Mouse (Mus musculus) cerebellum, adult 2 months (tissue): ENCODE measurements around the gene Mmrn2. TPM values are rescaled to one million over a fixed set of nuclear protein-coding genes. Genes with fewer than 3 reads are reported as not detected.

Experiments used
- DNase-seq, 2 experiments: peaks; one replicate each; pipeline ENCODE4 v3.0.0; 2021
- H3K27ac ChIP-seq: fragments of 200-500 bp; 2 replicates; pipeline ENCODE4 v1.5.1; 2012; ENCODE audit warnings: low read length, control low read depth, inconsistent platforms; ENCODE audit not compliant: insufficient read depth
- H3K27me3 ChIP-seq: fragments of 200-500 bp; 2 replicates; pipeline ENCODE4 v1.6.1; 2012; ENCODE audit warnings: inconsistent platforms, mild to moderate bottlenecking, low read length, moderate library complexity; ENCODE audit not compliant: control insufficient read depth, insufficient read depth
- H3K4me1 ChIP-seq: fragments of 200-500 bp; 2 replicates; pipeline ENCODE4 v1.6.1; 2011; ENCODE audit warnings: low read length; ENCODE audit not compliant: control insufficient read depth, insufficient read depth
- H3K4me3 ChIP-seq: fragments of 200-500 bp; replicated peaks from 2 replicates; pipeline ENCODE3; 2011; ENCODE audit warnings: mild to moderate bottlenecking, low read depth, low read length, control low read depth; ENCODE audit not compliant: insufficient read depth
- CTCF ChIP-seq: fragments of 200-500 bp; IDR thresholded peaks from 2 replicates; pipeline ENCODE4 v1.5.1; 2011; ENCODE audit warnings: low read depth, mild to moderate bottlenecking, control low read depth, low read length, moderate library complexity, borderline replicate concordance; ENCODE audit not compliant: insufficient read depth
- POLR2A ChIP-seq: fragments of 200-500 bp; IDR thresholded peaks from 2 replicates; pipeline ENCODE4 v1.6.1; 2011; ENCODE audit warnings: low read length, control low read depth, borderline replicate concordance; ENCODE audit not compliant: insufficient read depth
- WGBS: fragments of 180-500 bp; shearing (Covaris S2); methylation state at CpG from one replicate; pipeline ENCODE4 v1.1.7; 2018; 5-methylcytosine and 5-hydroxymethylcytosine counted together
- polyA plus RNA-seq: library from polyadenylated mRNA; depleted of rRNA; stranded (reverse); fragments of >200 nt; gene quantifications from 2 replicates; pipeline ENCODE4 v1.2.3, GENCODE M21; 2012; rRNA removed

The Mmrn2 gene
- polyA plus RNA-seq = 2.4 and 3.6 TPM in 2 replicates

DNA sequence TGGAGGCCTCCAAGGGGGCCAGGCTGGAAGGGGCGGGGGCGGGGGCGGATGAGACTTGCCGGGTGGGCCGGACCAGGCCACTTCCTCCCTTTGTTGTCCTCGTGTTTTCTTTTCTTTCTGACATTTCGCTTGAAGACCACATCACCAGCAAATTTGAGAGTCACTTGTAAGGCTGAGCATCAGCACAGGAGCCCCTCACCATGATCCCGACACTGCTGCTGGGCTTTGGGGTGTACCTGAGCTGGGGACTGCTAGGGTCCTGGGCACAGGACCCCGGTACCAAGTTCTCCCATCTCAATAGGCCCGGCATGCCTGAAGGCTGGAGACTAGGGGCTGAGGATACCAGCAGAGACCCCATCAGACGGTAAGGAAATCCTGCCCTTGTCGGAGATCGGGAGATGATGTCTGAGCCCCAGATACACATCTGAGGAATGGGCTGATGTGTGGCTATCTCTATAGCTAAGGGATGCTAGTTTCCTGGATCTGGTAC is at the start of gene Mmrn2:
TSS of gene Mmrn2 (plus strand) at position 51 of the 490 bp plus-strand sequence.
- H3K27ac ChIP-seq = no peak within 1 kb of the TSS
- no peak within 1 kb of the TSS for H3K4me3 ChIP-seq
- H3K27me3 ChIP-seq = no peaks in the 10 kb centered on the region
- no peak for DNase-seq
- TF ChIP-seq POLR2A = no peak
- no peak for TF ChIP-seq CTCF
- WGBS = 87% methylated on average over 13 of the region's 13 CpGs
- H3K4me1 ChIP-seq = no peaks in the 10 kb centered on the region

DNA sequence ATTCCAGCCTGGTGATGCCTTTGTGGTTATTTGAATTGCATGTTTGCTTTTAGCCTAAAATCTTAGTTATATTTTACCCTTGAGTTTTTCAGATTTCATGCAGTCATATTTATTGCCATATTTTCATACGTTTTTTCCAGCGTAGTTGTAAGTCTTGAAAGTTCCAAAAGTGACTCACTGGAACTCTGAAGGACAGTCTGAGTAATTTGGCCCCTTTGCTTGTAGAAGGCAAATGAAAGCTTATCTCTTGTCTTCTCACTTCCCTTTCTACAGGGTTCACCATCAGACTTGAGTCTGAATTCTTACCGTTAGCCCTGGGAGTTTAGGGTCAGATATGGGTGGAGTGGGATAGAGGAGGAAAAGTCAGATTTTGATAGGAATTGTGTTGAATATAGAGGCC is 48.7 kb upstream of the Mmrn2 start:
- no peak overlapping the region for H3K27ac ChIP-seq
- DNase-seq = no peak
- 96% methylated on average over 3 of the region's 3 CpGs for WGBS
- H3K4me1 ChIP-seq = no peaks in the 10 kb centered on the region
- no peak for TF ChIP-seq CTCF
- no peak for TF ChIP-seq POLR2A
- no peaks in the 10 kb centered on the region for H3K27me3 ChIP-seq
- H3K4me3 ChIP-seq = no peak overlapping the region

DNA sequence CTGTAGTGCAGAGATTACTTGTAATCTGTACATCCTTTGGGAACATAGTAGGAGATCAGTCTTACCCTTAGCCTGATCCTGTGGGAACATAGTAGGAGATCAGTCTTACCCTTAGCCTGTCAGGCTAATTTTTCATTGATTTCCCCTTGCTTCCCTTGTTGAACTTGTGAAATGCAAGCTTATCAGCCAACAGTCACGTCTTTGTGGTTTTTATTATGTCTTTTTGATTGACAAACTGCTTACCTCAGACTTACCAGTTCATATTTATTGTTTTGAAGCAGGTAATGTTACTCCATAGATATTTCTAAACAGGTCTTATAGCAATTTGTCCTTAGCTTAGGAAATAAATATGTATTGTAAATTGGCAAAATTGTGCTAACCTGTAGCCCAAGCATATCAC is 47.6 kb upstream of the Mmrn2 start:
- DNase-seq = no peak

DNA sequence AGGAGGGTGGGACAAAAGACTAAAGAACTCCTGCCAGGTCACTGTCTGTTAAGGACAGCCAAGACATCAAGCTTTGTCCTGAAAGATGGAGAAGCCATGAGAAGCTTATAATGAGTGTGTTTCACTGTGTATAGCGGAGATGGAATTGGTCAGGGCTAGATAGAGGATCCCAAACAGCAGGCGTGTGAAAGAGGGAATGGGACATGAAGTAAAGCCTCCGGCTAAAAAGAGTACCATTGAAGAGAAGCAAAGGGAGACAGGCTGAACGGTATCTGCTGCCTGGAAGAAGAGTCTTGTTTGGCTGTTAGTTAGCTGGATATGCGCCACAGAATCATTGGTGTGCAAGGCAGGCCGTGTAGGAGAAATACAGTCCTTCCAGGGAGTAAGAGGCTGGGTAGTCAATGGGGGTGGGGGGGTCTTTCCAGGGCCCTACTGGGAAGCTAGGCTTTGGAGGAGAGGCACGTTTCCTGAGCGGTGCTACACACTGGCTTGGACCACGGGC is 44.6 kb upstream of the Mmrn2 start:
- no peak for TF ChIP-seq CTCF
- no peak for TF ChIP-seq POLR2A
- no peak overlapping the region for H3K27ac ChIP-seq
- peak in 1 of 2 experiments; percentile 15 for DNase-seq

More for the DNA sequence above, 47.6 kb upstream of the Mmrn2 start:
- Histone ChIP-seq H3K27me3 (no peaks in the 10 kb centered on the region), H3K27ac (no peak overlapping the region), H3K4me3 (no peak overlapping the region), H3K4me1 (no peaks in the 10 kb centered on the region)
- WGBS = 85% methylated on average over 1 of the region's 1 CpGs
- TF ChIP-seq POLR2A = no peak

DNA sequence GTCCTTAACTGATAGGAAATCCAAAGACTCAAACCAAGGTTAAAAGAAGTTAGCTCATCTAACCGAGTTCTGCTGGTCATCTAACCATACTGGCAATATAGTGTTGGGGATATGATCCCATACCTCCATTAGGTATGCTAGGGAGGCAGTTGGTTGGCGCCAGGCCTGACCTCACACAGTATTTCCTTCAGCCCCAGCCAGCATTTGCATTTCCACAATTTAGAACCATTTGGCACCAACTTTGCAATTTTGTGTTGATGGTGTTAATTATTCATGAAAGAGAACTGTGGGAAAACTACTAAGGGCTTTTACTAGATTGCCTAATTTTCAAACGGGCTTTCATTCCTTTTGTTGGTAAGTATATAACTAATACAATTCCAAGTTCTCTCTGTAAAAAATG is 43.4 kb upstream of the Mmrn2 start:
- Histone ChIP-seq H3K4me3 (no peak overlapping the region), H3K27ac (no peak overlapping the region), H3K27me3 (no peaks in the 10 kb centered on the region), H3K4me1 (no peaks in the 10 kb centered on the region)
- TF ChIP-seq CTCF (no peak), POLR2A (no peak)
- WGBS = 73% methylated on average over 3 of the region's 3 CpGs
- DNase-seq = peak in 1 of 2 experiments; percentile 36

More for the DNA sequence above, 44.6 kb upstream of the Mmrn2 start:
- H3K4me1 ChIP-seq = no peaks in the 10 kb centered on the region
- WGBS = 79% methylated on average over 9 of the region's 9 CpGs
- H3K27me3 ChIP-seq = no peaks in the 10 kb centered on the region
- H3K4me3 ChIP-seq = no peak overlapping the region

DNA sequence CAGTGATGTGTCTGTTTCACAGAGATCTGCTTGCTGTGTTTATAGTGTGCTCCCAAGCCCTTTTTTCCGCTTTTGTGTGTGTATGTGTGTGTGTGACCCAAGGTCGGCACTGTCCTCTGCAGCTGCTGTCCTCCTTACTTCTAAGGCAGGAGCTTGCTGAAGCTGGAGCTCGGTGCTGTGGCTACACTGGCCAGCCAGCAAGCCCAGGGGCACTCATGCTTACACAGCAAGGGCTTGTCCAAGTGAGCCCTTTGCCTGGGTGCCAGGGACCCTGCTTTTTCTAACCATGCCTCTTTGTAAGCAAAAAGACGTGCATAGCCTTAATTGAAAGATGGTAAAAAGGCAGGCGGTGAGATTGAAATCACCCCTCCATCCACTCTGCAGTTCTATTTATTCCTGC is 42.8 kb upstream of the Mmrn2 start:
- TF ChIP-seq CTCF = no peak
- TF ChIP-seq POLR2A = no peak
- Histone ChIP-seq H3K27me3 (no peaks in the 10 kb centered on the region), H3K27ac (no peak overlapping the region), H3K4me1 (no peaks in the 10 kb centered on the region), H3K4me3 (no peak overlapping the region)
- WGBS = 83% methylated on average over 5 of the region's 5 CpGs
- DNase-seq = peak in 1 of 2 experiments; percentile 42

DNA sequence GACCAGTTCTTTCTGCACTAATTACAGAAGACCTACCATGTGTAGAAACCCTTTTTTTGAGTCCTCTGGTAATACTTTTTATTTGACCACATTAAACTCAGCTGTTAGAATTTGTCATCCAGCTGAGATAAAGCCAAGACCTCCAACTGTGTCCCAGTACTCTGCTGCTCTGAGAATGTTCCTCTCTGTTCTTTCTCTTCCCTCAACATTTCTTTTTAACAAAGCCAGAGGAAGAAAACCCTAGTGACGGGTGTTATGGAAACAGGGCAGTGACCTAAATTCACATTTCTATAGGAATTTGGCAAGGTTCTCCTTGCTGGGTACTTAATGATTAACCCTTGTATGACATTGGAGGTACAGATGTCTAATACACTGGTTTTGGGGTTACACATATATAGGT is 35.8 kb upstream of the Mmrn2 start:
- no peaks in the 10 kb centered on the region for H3K4me1 ChIP-seq
- peak in 1 of 2 experiments; percentile 40 for DNase-seq
- WGBS = 36% methylated on average over 1 of the region's 1 CpGs
- TF ChIP-seq POLR2A (no peak), CTCF (no peak)
- no peak overlapping the region for H3K4me3 ChIP-seq
- H3K27me3 ChIP-seq = no peaks in the 10 kb centered on the region
- no peak overlapping the region for H3K27ac ChIP-seq

DNA sequence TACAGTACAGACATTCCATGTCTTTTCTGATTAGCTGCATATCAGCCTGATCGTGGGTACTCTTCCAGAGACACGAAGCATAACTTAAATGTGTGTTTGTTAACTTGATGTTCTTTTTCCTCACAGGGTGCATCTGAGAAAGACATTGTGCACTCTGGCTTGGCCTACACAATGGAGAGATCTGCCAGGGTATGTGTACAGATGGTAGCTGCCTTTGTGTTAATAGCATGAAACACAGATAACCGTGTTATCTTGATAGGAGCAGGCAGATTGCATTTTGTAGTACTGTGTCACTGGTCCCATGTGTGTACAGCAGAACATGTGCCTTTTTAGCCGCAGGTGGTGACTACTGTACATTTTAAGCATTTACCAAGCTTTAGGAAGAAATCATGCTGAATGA is 33.3 kb upstream of the Mmrn2 start:
- Histone ChIP-seq H3K27ac (no peak overlapping the region), H3K4me1 (no peaks in the 10 kb centered on the region), H3K4me3 (no peak overlapping the region), H3K27me3 (no peaks in the 10 kb centered on the region)
- WGBS = 84% methylated on average over 4 of the region's 4 CpGs
- no peak for DNase-seq
- TF ChIP-seq CTCF = no peak
- TF ChIP-seq POLR2A = no peak

DNA sequence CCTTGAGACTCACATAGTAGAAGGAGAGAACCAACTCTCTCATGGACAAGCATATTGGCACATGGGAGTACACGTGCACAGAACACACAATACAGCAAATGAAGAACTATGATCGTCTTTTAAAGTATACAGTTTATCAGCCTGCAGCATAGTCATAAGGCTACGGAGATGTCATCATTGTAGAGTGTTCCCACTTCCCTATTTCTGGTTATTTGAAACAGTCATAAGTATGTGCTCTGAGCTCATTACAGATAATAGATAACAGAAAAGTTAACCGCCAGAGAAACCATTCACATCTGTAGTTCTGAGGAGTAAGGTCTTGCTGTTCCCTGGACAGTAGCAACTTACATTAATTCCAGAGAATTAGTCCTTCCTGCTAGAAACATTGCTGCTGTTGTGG is 32.2 kb upstream of the Mmrn2 start:
- WGBS = 96% methylated on average over 4 of the region's 4 CpGs
- H3K4me1 ChIP-seq = no peaks in the 10 kb centered on the region
- H3K27me3 ChIP-seq = no peaks in the 10 kb centered on the region
- H3K4me3 ChIP-seq = no peak overlapping the region
- DNase-seq = no peak
- TF ChIP-seq CTCF (no peak), POLR2A (no peak)
- H3K27ac ChIP-seq = no peak overlapping the region
